12 mouse cellular contexts compared by ENCODE assay signal in genomic region chr1:105997282-105997681, GRCm38 (mm10). TPM values are rescaled to one million over a fixed set of nuclear protein-coding genes. Genes with fewer than 3 reads are reported as not detected.
A peak's percentile ranks its signal among the peaks of the same experiment; 100 is the strongest.
DNase-seq lines count a peak whose midpoint lies in the region; ATAC-seq lines count a peak whose summit lies in the region.
"Had no signal": no experiment of that assay in that cellular context is flagged by ENCODE, and none has a peak within 500 bp of the region (broad histone marks: within the 10 kb centered on the region; RNA-seq: fewer than 3 reads in every experiment).

No protein-coding gene starts in this region.

- DNase-seq in forebrain, embryonic 14.5 days (ENCODE audit: low spot score), result peak; percentile 16
- DNase-seq in forebrain, embryonic 10.5 days (ENCODE audit: extremely low spot score, low spot score), result no peak
- peak; percentile 34 to 35 for DNase-seq in right cerebral cortex, postnatal 10 days (ENCODE audit: low spot score in 2 of 2)
- DNase-seq in right cerebral cortex, adult 2 months (ENCODE audit: low spot score in 2 of 2), result no peak
- DNase-seq in kidney, postnatal 14 days, result peak; percentile 69
- no peak for DNase-seq in layer of hippocampus, postnatal 36 days
- no peak for DNase-seq in left cerebral cortex, adult 18-20 months (ENCODE audit: low spot score in 2 of 2)
- DNase-seq in neural tube, embryonic 10.5 days (ENCODE audit: extremely low spot score, low spot score), result no peak
- DNase-seq: cerebellum, adult 8-10 months had no signal

- no peak overlapping the region for H3K4me2 ChIP-seq in forebrain, embryonic 14.5 days (ENCODE audit: low read length)
- H3K4me2 ChIP-seq: neural tube, embryonic 12.5 days had no signal

- H3K36me3 ChIP-seq in forebrain, embryonic 14.5 days (ENCODE audit: control insufficient read depth, insufficient read depth, low read length), result no peaks in the 10 kb centered on the region
- H3K36me3 ChIP-seq in forebrain, embryonic 10.5 days (replicated peaks), result no peaks in the 10 kb centered on the region
- H3K36me3 ChIP-seq: neural tube, embryonic 12.5 days had no signal

- H3K9ac ChIP-seq in forebrain, embryonic 14.5 days (ENCODE audit: low read length), result no peak overlapping the region
- H3K9ac ChIP-seq: neural tube, embryonic 12.5 days had no signal

- H3K27ac ChIP-seq in forebrain, embryonic 14.5 days (ENCODE audit: low read depth, low read length), result no peak overlapping the region
- no peak overlapping the region for H3K27ac ChIP-seq in forebrain, embryonic 10.5 days
- H3K27ac ChIP-seq: neural tube, embryonic 12.5 days; stomach, postnatal 0 days had no signal

- WGBS in forebrain, embryonic 14.5 days, result 42% methylated on average over 3 of the region's 3 CpGs
- WGBS in forebrain, embryonic 10.5 days, result 86% methylated on average over 3 of the region's 3 CpGs

- peaks cover 11% of the 10 kb centered on the region; the same call in 1 of the 2 replicates for H3K4me1 ChIP-seq in forebrain, embryonic 14.5 days (ENCODE audit: control insufficient read depth, insufficient read depth, low read length)
- H3K4me1 ChIP-seq in forebrain, embryonic 10.5 days, result peaks cover 30% of the 10 kb centered on the region

- H3K4me3 ChIP-seq in forebrain, embryonic 14.5 days (ENCODE audit: low read depth, low read length), result no peak overlapping the region
- H3K4me3 ChIP-seq in forebrain, embryonic 10.5 days, result no peak overlapping the region
- H3K4me3 ChIP-seq: erythroblast, embryonic 14.5 days; neural tube, embryonic 12.5 days had no signal

- no peak for ATAC-seq in forebrain, embryonic 14.5 days

- no peaks in the 10 kb centered on the region for H3K9me3 ChIP-seq in forebrain, embryonic 14.5 days (replicated peaks; ENCODE audit: control insufficient read depth, low read length)
- no peaks in the 10 kb centered on the region for H3K9me3 ChIP-seq in forebrain, embryonic 10.5 days
- H3K9me3 ChIP-seq: neural tube, embryonic 12.5 days had no signal

- H3K27me3 ChIP-seq in forebrain, embryonic 14.5 days (replicated peaks; ENCODE audit: control insufficient read depth, insufficient read depth, low read length), result no peaks in the 10 kb centered on the region
- peaks cover 7% of the 10 kb centered on the region; the same call in 1 of the 2 replicates for H3K27me3 ChIP-seq in forebrain, embryonic 10.5 days (ENCODE audit: poor library complexity, severe bottlenecking)
- H3K27me3 ChIP-seq: neural tube, embryonic 12.5 days had no signal

RNA-seq across cellular contexts. Expression of gene Zcchc2, which starts 7.1 kb away (rescaled TPM):
- 1.6 and 1.7 TPM in 2 replicates for polyA plus RNA-seq in forebrain, embryonic 14.5 days (2014; fragmentation: Nextera tagmentation; extraction: Ambion mirVana)
- 2.1 and 2.4 TPM in 2 replicates for polyA plus RNA-seq in forebrain, embryonic 10.5 days (2016; fragmentation: Nextera tagmentation; extraction: Ambion mirVana)
- total RNA-seq in layer of hippocampus, postnatal 36 days (2021), result 10 to 100 TPM; 21.0 to 21.3 TPM
- 10 to 100 TPM; 22.2 to 24.0 TPM for total RNA-seq in left cerebral cortex, adult 18-20 months (2021)

Comparison
In these comparisons a context has a peak if more than half of its experiments do, and no peak if none do; other contexts are left out.
1. DNase-seq: peak in forebrain, embryonic 14.5 days (single experiment), right cerebral cortex, postnatal 10 days (2 of 2) and kidney, postnatal 14 days (single experiment); none in forebrain, embryonic 10.5 days (single experiment), right cerebral cortex, adult 2 months (0 of 2), layer of hippocampus, postnatal 36 days (0 of 2), left cerebral cortex, adult 18-20 months (0 of 2) and neural tube, embryonic 10.5 days (single experiment).